Mouse (Mus musculus) cortical plate, adult 2 months (tissue): Measurements from ENCODE around the gene Fam71a.

Source experiments
- CTCF ChIP-seq: fragments of 200-500 bp; IDR thresholded peaks from 2 replicates; pipeline ENCODE4 v1.5.1; 2011; ENCODE audit warnings: mild to moderate bottlenecking, control low read depth, low read length; ENCODE audit not compliant: insufficient read depth; ENCODE audit errors: extremely low read depth
- POLR2A ChIP-seq: fragments of 200-500 bp; IDR thresholded peaks from 2 replicates; pipeline ENCODE4 v1.6.1; 2011; ENCODE audit warnings: mild to moderate bottlenecking, low read length, control low read depth; ENCODE audit not compliant: insufficient read depth; ENCODE audit errors: extremely low read depth

DNA sequence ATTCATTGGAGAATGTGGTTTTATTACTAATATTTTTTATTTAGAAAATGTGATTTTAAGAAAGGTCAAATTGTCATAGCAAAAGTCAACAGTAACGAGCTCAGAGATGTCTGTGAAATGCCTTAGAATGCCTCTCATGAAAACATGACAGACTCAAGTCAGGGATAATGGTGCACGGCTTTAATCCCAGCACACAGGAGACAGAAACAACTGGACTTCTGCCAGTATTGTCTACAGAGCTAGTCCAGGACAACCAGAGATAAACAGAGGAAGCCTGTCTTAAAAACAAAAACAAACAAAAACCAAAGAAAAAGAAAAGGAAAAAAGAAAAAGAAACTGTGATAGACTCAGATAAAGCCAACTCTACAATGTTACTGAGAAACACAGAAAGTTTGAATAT, 46.5 kb upstream of the Fam71a start:
- TF ChIP-seq POLR2A: no peak
- TF ChIP-seq CTCF: no peak
